Mouse (Mus musculus): ENCODE measurements at regions not wholly inside any gene's neighbourhood (a gene's known extent, or its start where the extent isn't known, plus 50 kb on each side); places are given as distances from the start of the nearest gene placed in this dataset.

GRCm38 (mm10) chr16:88375622-88376021 lies 85.6 kb upstream of the Grik1 start:
- no peak overlapping the region for H3K27ac ChIP-seq
- 51% methylated on average over 5 of the region's 5 CpGs for WGBS
- DNase-seq = no peak
- H3K27me3 ChIP-seq (ENCODE audit: control insufficient read depth, insufficient read depth, low read length) = no peaks in the 10 kb centered on the region
- no peak overlapping the region for H3K9ac ChIP-seq (ENCODE audit: low read depth, low read length)
- TF ChIP-seq CTCF (IDR thresholded peaks at IDR 0.05) = no peak
- no peak for TF ChIP-seq EP300 (IDR thresholded peaks at IDR 0.05; ENCODE audit: insufficient read depth, low read depth, low read length)
- no peak for TF ChIP-seq POLR2A (IDR thresholded peaks at IDR 0.05; ENCODE audit: insufficient read depth, low read depth, low read length)
- intact Hi-C loops (cut with DNase I) = no loop called here
- H3K4me3 ChIP-seq = no peak overlapping the region
- no peaks in the 10 kb centered on the region for H3K4me1 ChIP-seq (ENCODE audit: control insufficient read depth, insufficient read depth, low read length)
- no peaks in the 10 kb centered on the region for H3K36me3 ChIP-seq (ENCODE audit: control insufficient read depth, insufficient read depth, low read length)
- H3K79me2 ChIP-seq (replicated peaks; ENCODE audit: control insufficient read depth, insufficient read depth, low read length) = no peaks in the 10 kb centered on the region

- H3K4me3 ChIP-seq = no peak overlapping the region
- no peaks in the 10 kb centered on the region for H3K27me3 ChIP-seq (ENCODE audit: control insufficient read depth, insufficient read depth, low read length)
- intact Hi-C loops (cut with DNase I) = no loop called here
- no peaks in the 10 kb centered on the region for H3K36me3 ChIP-seq (ENCODE audit: control insufficient read depth, insufficient read depth, low read length)
- no peaks in the 10 kb centered on the region for H3K4me1 ChIP-seq (ENCODE audit: control insufficient read depth, insufficient read depth, low read length)
- no peak overlapping the region for H3K27ac ChIP-seq
- no peak for DNase-seq
- no peaks in the 10 kb centered on the region for H3K79me2 ChIP-seq (replicated peaks; ENCODE audit: control insufficient read depth, insufficient read depth, low read length)
- TF ChIP-seq POLR2A (IDR thresholded peaks at IDR 0.05; ENCODE audit: insufficient read depth, low read depth, low read length) (no peak), CTCF (IDR thresholded peaks at IDR 0.05) (no peak), EP300 (IDR thresholded peaks at IDR 0.05; ENCODE audit: insufficient read depth, low read depth, low read length) (no peak)
- 31% methylated on average over 2 of the region's 2 CpGs for WGBS
- no peak overlapping the region for H3K9ac ChIP-seq (ENCODE audit: low read depth, low read length)
Measured at GRCm38 (mm10) chr16:88374612-88375011, 84.5 kb upstream of the Grik1 start.

- Histone ChIP-seq H3K4me3 (no peak overlapping the region), H3K9ac (ENCODE audit: low read depth, low read length) (no peak overlapping the region), H3K27ac (no peak overlapping the region), H3K4me1 (ENCODE audit: control insufficient read depth, insufficient read depth, low read length) (no peaks in the 10 kb centered on the region), H3K36me3 (ENCODE audit: control insufficient read depth, insufficient read depth, low read length) (no peaks in the 10 kb centered on the region), H3K79me2 (replicated peaks; ENCODE audit: control insufficient read depth, insufficient read depth, low read length) (no peaks in the 10 kb centered on the region), H3K27me3 (ENCODE audit: control insufficient read depth, insufficient read depth, low read length) (no peaks in the 10 kb centered on the region)
- DNase-seq = no peak
- WGBS = 38% methylated on average over 7 of the region's 7 CpGs
- intact Hi-C loops (cut with DNase I) = no loop called here
- TF ChIP-seq CTCF (IDR thresholded peaks at IDR 0.05) = peak; percentile 61
- TF ChIP-seq EP300 (IDR thresholded peaks at IDR 0.05; ENCODE audit: insufficient read depth, low read depth, low read length) = no peak
Measured at GRCm38 (mm10) chr16:88372034-88372433, 82.0 kb upstream of the Grik1 start.

GRCm38 (mm10) chr16:88368146-88368545 lies 78.1 kb upstream of the Grik1 start:
- intact Hi-C loops (cut with DNase I) = no loop called here
- no peak overlapping the region for H3K9ac ChIP-seq (ENCODE audit: low read depth, low read length)
- no peak for TF ChIP-seq EP300 (IDR thresholded peaks at IDR 0.05; ENCODE audit: insufficient read depth, low read depth, low read length)
- WGBS = 46% methylated on average over 6 of the region's 6 CpGs
- H3K27ac ChIP-seq = no peak overlapping the region
- H3K79me2 ChIP-seq (replicated peaks; ENCODE audit: control insufficient read depth, insufficient read depth, low read length) = no peaks in the 10 kb centered on the region
- H3K4me1 ChIP-seq (ENCODE audit: control insufficient read depth, insufficient read depth, low read length) = no peaks in the 10 kb centered on the region
- no peak for DNase-seq
- H3K36me3 ChIP-seq (ENCODE audit: control insufficient read depth, insufficient read depth, low read length) = no peaks in the 10 kb centered on the region
- H3K27me3 ChIP-seq (ENCODE audit: control insufficient read depth, insufficient read depth, low read length) = no peaks in the 10 kb centered on the region
- H3K4me3 ChIP-seq = no peak overlapping the region

GRCm38 (mm10) chr16:88367162-88367561 lies 77.1 kb upstream of the Grik1 start:
- H3K4me1 ChIP-seq (ENCODE audit: control insufficient read depth, insufficient read depth, low read length) = no peaks in the 10 kb centered on the region
- H3K79me2 ChIP-seq (replicated peaks; ENCODE audit: control insufficient read depth, insufficient read depth, low read length) = no peaks in the 10 kb centered on the region
- no peaks in the 10 kb centered on the region for H3K36me3 ChIP-seq (ENCODE audit: control insufficient read depth, insufficient read depth, low read length)
- no peaks in the 10 kb centered on the region for H3K27me3 ChIP-seq (ENCODE audit: control insufficient read depth, insufficient read depth, low read length)
- TF ChIP-seq POLR2A (IDR thresholded peaks at IDR 0.05; ENCODE audit: insufficient read depth, low read depth, low read length) (no peak), EP300 (IDR thresholded peaks at IDR 0.05; ENCODE audit: insufficient read depth, low read depth, low read length) (no peak), CTCF (IDR thresholded peaks at IDR 0.05) (no peak)
- H3K4me3 ChIP-seq = no peak overlapping the region
- intact Hi-C loops (cut with DNase I) = no loop called here
- no peak overlapping the region for H3K9ac ChIP-seq (ENCODE audit: low read depth, low read length)
- DNase-seq = no peak
- H3K27ac ChIP-seq = no peak overlapping the region
- 66% methylated on average over 1 of the region's 1 CpGs for whole genome bisulfite sequencing

- no peak for DNase-seq
- intact Hi-C loops (cut with DNase I) = no loop called here
Measured at GRCm38 (mm10) chr16:88360081-88360480, 70.0 kb upstream of the Grik1 start.

More at GRCm38 (mm10) chr16:88360081-88360480, 70.0 kb upstream of the Grik1 start:
- H3K9ac ChIP-seq (ENCODE audit: low read depth, low read length) = no peak overlapping the region
- H3K4me1 ChIP-seq (ENCODE audit: control insufficient read depth, insufficient read depth, low read length) = no peaks in the 10 kb centered on the region
- H3K27me3 ChIP-seq (ENCODE audit: control insufficient read depth, insufficient read depth, low read length) = no peaks in the 10 kb centered on the region
- H3K79me2 ChIP-seq (replicated peaks; ENCODE audit: control insufficient read depth, insufficient read depth, low read length) = no peaks in the 10 kb centered on the region
- WGBS = 10% methylated on average over 2 of the region's 2 CpGs
- TF ChIP-seq CTCF (IDR thresholded peaks at IDR 0.05) (no peak), EP300 (IDR thresholded peaks at IDR 0.05; ENCODE audit: insufficient read depth, low read depth, low read length) (no peak), POLR2A (IDR thresholded peaks at IDR 0.05; ENCODE audit: insufficient read depth, low read depth, low read length) (no peak)
- no peak overlapping the region for H3K4me3 ChIP-seq
- H3K36me3 ChIP-seq (ENCODE audit: control insufficient read depth, insufficient read depth, low read length) = no peaks in the 10 kb centered on the region
- H3K27ac ChIP-seq = no peak overlapping the region
